Mouse (Mus musculus) testis, adult 2 months (tissue): ENCODE data around the gene Ugt1a6b.

Source experiments
- CTCF ChIP-seq: fragments of 200-500 bp; IDR thresholded peaks from 2 replicates; pipeline ENCODE4 v1.5.1; 2012; ENCODE audit warnings: low read depth, mild to moderate bottlenecking, inconsistent platforms, low read length, moderate library complexity; ENCODE audit not compliant: control insufficient read depth, insufficient read depth, insufficient replicate concordance
- POLR2A ChIP-seq: fragments of 200-500 bp; IDR thresholded peaks from 2 replicates; pipeline ENCODE4 v1.6.1; 2012; ENCODE audit warnings: low read depth, mild to moderate bottlenecking, inconsistent platforms, low read length, moderate library complexity; ENCODE audit not compliant: control insufficient read depth

- TF ChIP-seq CTCF (no peak), POLR2A (no peak)
These were observed 89.1 kb downstream of the Ugt1a6b start for GRCm38 (mm10) chr1:88192136-88192535.
